Mouse (Mus musculus) gastrocnemius, postnatal 10 days (tissue): ENCODE measurements at regions not wholly inside any gene's neighbourhood (a gene's known extent, or its start where the extent isn't known, plus 50 kb on each side); places are given as distances from the start of the nearest gene placed in this dataset.

Experiments
- DNase-seq: peaks from one replicate; pipeline ENCODE4 v3.0.0; 2021; ENCODE audit warnings: mixed read lengths

GRCm38 (mm10) chr1:89288921-89289320, 165.7 kb upstream of the Agap1 start:
- no peak for DNase-seq

- no peak for DNase-seq
Measured at GRCm38 (mm10) chr1:89296691-89297090, 157.9 kb upstream of the Agap1 start.

- no peak for DNase-seq
Measured at GRCm38 (mm10) chr1:89297766-89298165, 156.8 kb upstream of the Agap1 start.

- no peak for DNase-seq
Measured at GRCm38 (mm10) chr1:89301151-89301550, 153.5 kb upstream of the Agap1 start.

- no peak for DNase-seq
Measured at GRCm38 (mm10) chr1:89302368-89302951, 152.1 kb upstream of the Agap1 start.

GRCm38 (mm10) chr1:89305171-89305570, 149.4 kb upstream of the Agap1 start:
- no peak for DNase-seq

- DNase-seq, result peak; percentile 33
Measured at GRCm38 (mm10) chr1:89308788-89309187, 145.8 kb upstream of the Agap1 start.

GRCm38 (mm10) chr1:89313064-89313463, 141.5 kb upstream of the Agap1 start:
- DNase-seq, result no peak

GRCm38 (mm10) chr1:89317897-89318296, 136.7 kb upstream of the Agap1 start:
- DNase-seq, result no peak

- no peak for DNase-seq
Measured at GRCm38 (mm10) chr1:89318663-89319062, 135.9 kb upstream of the Agap1 start.

- DNase-seq, result no peak
Measured at GRCm38 (mm10) chr1:89322621-89323020, 132.0 kb upstream of the Agap1 start.

GRCm38 (mm10) chr1:89323091-89323490, 131.5 kb upstream of the Agap1 start:
- peak; percentile 54 for DNase-seq

GRCm38 (mm10) chr1:89331352-89331751, 123.3 kb upstream of the Agap1 start:
- DNase-seq, result no peak

GRCm38 (mm10) chr1:89332676-89333075, 121.9 kb upstream of the Agap1 start:
- no peak for DNase-seq

GRCm38 (mm10) chr1:89337861-89338260, 116.7 kb upstream of the Agap1 start:
- no peak for DNase-seq

GRCm38 (mm10) chr1:89342794-89343193, 111.8 kb upstream of the Agap1 start:
- DNase-seq, result no peak

GRCm38 (mm10) chr1:89344546-89344945, 110.1 kb upstream of the Agap1 start:
- peak; percentile 56 for DNase-seq

- no peak for DNase-seq
Measured at GRCm38 (mm10) chr1:89347341-89347740, 107.3 kb upstream of the Agap1 start.

GRCm38 (mm10) chr1:89352936-89353335, 101.7 kb upstream of the Agap1 start:
- no peak for DNase-seq

GRCm38 (mm10) chr1:89359257-89359656, 95.3 kb upstream of the Agap1 start:
- DNase-seq, result no peak

GRCm38 (mm10) chr1:89364547-89365305, 89.9 kb upstream of the Agap1 start:
- no peak for DNase-seq

- DNase-seq, result no peak
Measured at GRCm38 (mm10) chr1:89366891-89367290, 87.7 kb upstream of the Agap1 start.

- DNase-seq, result no peak
Measured at GRCm38 (mm10) chr1:89373806-89374205, 80.8 kb upstream of the Agap1 start.

- DNase-seq, result no peak
Measured at GRCm38 (mm10) chr1:89374271-89374670, 80.3 kb upstream of the Agap1 start.
